9 mouse cellular contexts compared by ENCODE assay signal in genomic region chr5:25067122-25067521, GRCm38 (mm10). TPM values are rescaled to one million over a fixed set of nuclear protein-coding genes. Genes with fewer than 3 reads are reported as not detected.
DNase-seq lines count a peak whose midpoint lies in the region; ATAC-seq and TF ChIP-seq lines count a peak whose summit lies in the region.
"Had no signal": no experiment of that assay in that cellular context is flagged by ENCODE, and none has a peak within 500 bp of the region (broad histone marks: within the 10 kb centered on the region; RNA-seq: fewer than 3 reads in every experiment).

No protein-coding gene starts in this region.

- ATAC-seq in heart, embryonic 12.5 days (ENCODE audit: insufficient number of reproducible peaks, low FRiP score), result peak; percentile 33
- ATAC-seq in stomach, embryonic 15.5 days (ENCODE audit: insufficient read depth, low FRiP score, low read depth), result peak; percentile 16; the same call in 1 of the 2 replicates

- H3K9ac ChIP-seq in heart, embryonic 12.5 days, result peak overlapping the region; percentile 31; the same call in 1 of the 2 replicates
- H3K9ac ChIP-seq in stomach, embryonic 15.5 days, result no peak overlapping the region

- H3K4me1 ChIP-seq in heart, embryonic 12.5 days (replicated peaks), result peaks cover 57% of the 10 kb centered on the region
- peaks cover 36% of the 10 kb centered on the region for H3K4me1 ChIP-seq in stomach, embryonic 15.5 days
- H3K4me1 ChIP-seq in thymus, adult 2 months (replicated peaks; ENCODE audit: control insufficient read depth, insufficient read depth, low read length), result peaks cover 4% of the 10 kb centered on the region; the same call in 1 of the 2 replicates

- TF ChIP-seq POLR2A in thymus, adult 2 months (IDR thresholded peaks at IDR 0.05; ENCODE audit: control insufficient read depth, extremely low read depth, insufficient read depth, low read length, poor library complexity), result no peak

- H3K27ac ChIP-seq in heart, embryonic 12.5 days (ENCODE audit: poor library complexity, severe bottlenecking), result peak overlapping the region; percentile 55
- H3K27ac ChIP-seq in stomach, embryonic 15.5 days, result peak overlapping the region; percentile 51
- H3K27ac ChIP-seq in thymus, adult 2 months (ENCODE audit: control insufficient read depth, insufficient read depth, low read length), result no peak overlapping the region

- H3K36me3 ChIP-seq in heart, embryonic 12.5 days, result no peaks in the 10 kb centered on the region
- no peaks in the 10 kb centered on the region for H3K36me3 ChIP-seq in stomach, embryonic 15.5 days
- H3K36me3 ChIP-seq in thymus, adult 2 months (ENCODE audit: control insufficient read depth, insufficient read depth, low read length), result no peaks in the 10 kb centered on the region

- no peak overlapping the region for H3K4me3 ChIP-seq in heart, embryonic 12.5 days
- no peak overlapping the region for H3K4me3 ChIP-seq in stomach, embryonic 15.5 days (replicated peaks)
- H3K4me3 ChIP-seq in thymus, adult 2 months (ENCODE audit: control insufficient read depth, insufficient read depth, low read length), result no peak overlapping the region
- H3K4me3 ChIP-seq: megakaryocyte, embryonic 14.5 days had no signal

- no peak for TF ChIP-seq CTCF in thymus, adult 2 months (IDR thresholded peaks at IDR 0.05; ENCODE audit: borderline replicate concordance, control insufficient read depth, extremely low read depth, insufficient read depth, low read length, poor library complexity)

- H3K27me3 ChIP-seq in heart, embryonic 12.5 days (replicated peaks), result peaks cover 4% of the 10 kb centered on the region; the same call in 1 of the 2 replicates
- no peaks in the 10 kb centered on the region for H3K27me3 ChIP-seq in stomach, embryonic 15.5 days (replicated peaks)
- no peaks in the 10 kb centered on the region for H3K27me3 ChIP-seq in thymus, adult 2 months (ENCODE audit: control insufficient read depth, insufficient read depth, low read length)

- peak overlapping the region; percentile 15 for H3K4me2 ChIP-seq in heart, embryonic 12.5 days
- no peak overlapping the region for H3K4me2 ChIP-seq in stomach, embryonic 15.5 days

- 44% methylated on average over 6 of the region's 6 CpGs for WGBS in heart, embryonic 12.5 days
- WGBS in stomach, embryonic 15.5 days, result 28% methylated on average over 6 of the region's 6 CpGs
- WGBS in thymus, adult 2 months, result 86% methylated on average over 6 of the region's 6 CpGs

- no peaks in the 10 kb centered on the region for H3K9me3 ChIP-seq in heart, embryonic 12.5 days (replicated peaks)
- no peaks in the 10 kb centered on the region for H3K9me3 ChIP-seq in stomach, embryonic 15.5 days

- DNase-seq in layer of hippocampus, postnatal 14 days (ENCODE audit: low spot score in 2 of 2), result peak; percentile 54 to 70
- no peak for DNase-seq in layer of hippocampus, postnatal 36 days
- DNase-seq in adrenal gland, postnatal 36 days, result peak; percentile 62 to 78
- DNase-seq in kidney, postnatal 14 days, result peak; percentile 88
- DNase-seq in thymus, adult 2 months, result no peak
- no peak for DNase-seq in spleen, adult 18-20 months

RNA-seq across cellular contexts. Expression of gene Prkag2, which starts 33.3 kb away (rescaled TPM):
- total RNA-seq in layer of hippocampus, postnatal 14 days (2021), result 100 to 1,000 TPM; 151 to 155 TPM
- total RNA-seq in layer of hippocampus, postnatal 36 days (2021), result 100 to 1,000 TPM; 180 to 182 TPM
- 10 to 100 TPM; 36.8 to 42.7 TPM for total RNA-seq in adrenal gland, postnatal 36 days (2021)
- polyA plus RNA-seq in heart, embryonic 12.5 days (2016; fragmentation: Nextera tagmentation; extraction: Ambion mirVana), result 105 and 107 TPM in 2 replicates
- polyA plus RNA-seq in stomach, embryonic 15.5 days (2015; fragmentation: Nextera tagmentation; extraction: Ambion mirVana), result 41.3 and 44.0 TPM in 2 replicates
- polyA plus RNA-seq in thymus, adult 2 months (2012; rRNA removed), result 21.4 and 23.5 TPM in 2 replicates

Comparison
In these comparisons a context has a peak if more than half of its experiments do, and no peak if none do; other contexts are left out.
1. DNase-seq: peak in layer of hippocampus, postnatal 14 days (2 of 2), adrenal gland, postnatal 36 days (2 of 2) and kidney, postnatal 14 days (single experiment); none in layer of hippocampus, postnatal 36 days (0 of 2), thymus, adult 2 months (single experiment) and spleen, adult 18-20 months (0 of 2).